Mouse (Mus musculus) stomach, embryonic 14.5 days (tissue): ENCODE measurements around the gene Gpr157. TPM values are rescaled to one million over a fixed set of nuclear protein-coding genes. Genes with fewer than 3 reads are reported as not detected.

ENCODE experiments used
- ATAC-seq: fragments of 200-750 bp; cut with Nextera tagmentation; 2 replicates; pipeline ENCODE4 v1.8.0; 2017; ENCODE audit warnings: low read depth, moderate TSS enrichment; ENCODE audit not compliant: insufficient number of reproducible peaks, insufficient read depth, low FRiP score
- H3K27ac ChIP-seq: fragments of 300-500 bp; sonication (generic); 2 replicates; pipeline ENCODE4 v1.5.1; 2014; ENCODE audit warnings: mild to moderate bottlenecking, low read length, moderate library complexity, mixed read lengths
- H3K27me3 ChIP-seq: fragments of 300-500 bp; sonication (generic); 2 replicates; pipeline ENCODE4 v1.6.1; 2014; ENCODE audit warnings: low read length, control low read depth, mixed read lengths; ENCODE audit not compliant: control insufficient read depth, insufficient read depth
- H3K36me3 ChIP-seq: fragments of 300-500 bp; sonication (generic); 2 replicates; pipeline ENCODE4 v1.6.1; 2014; ENCODE audit warnings: mild to moderate bottlenecking, control low read depth, low read length, moderate library complexity, mixed read lengths; ENCODE audit not compliant: control insufficient read depth, insufficient read depth
- H3K4me1 ChIP-seq: fragments of 300-500 bp; sonication (generic); 2 replicates; pipeline ENCODE4 v1.6.1; 2014; ENCODE audit warnings: low read length, control low read depth, mixed read lengths; ENCODE audit not compliant: control insufficient read depth, insufficient read depth
- H3K4me2 ChIP-seq: fragments of 300-500 bp; sonication (generic); replicated peaks from 2 replicates; pipeline ENCODE4 v1.6.1; 2014; ENCODE audit warnings: low read depth, low read length, control low read depth
- H3K4me3 ChIP-seq: fragments of 300-500 bp; sonication (generic); 2 replicates; pipeline ENCODE4 v1.5.1; 2014; ENCODE audit warnings: low read depth, low read length, control low read depth
- H3K9ac ChIP-seq: fragments of 300-500 bp; sonication (generic); replicated peaks from 2 replicates; pipeline ENCODE4 v1.6.1; 2014; ENCODE audit warnings: low read depth, mild to moderate bottlenecking, control low read depth, low read length, moderate library complexity, mixed read lengths
- H3K9me3 ChIP-seq: fragments of 300-500 bp; sonication (generic); 2 replicates; pipeline ENCODE4 v1.6.1; 2016; ENCODE audit warnings: low read depth, low read length, control low read depth; ENCODE audit not compliant: control insufficient read depth
- WGBS: fragments of 180-500 bp; shearing (Covaris S2); extraction: QIAGEN DNeasy Blood & Tissue Kit; methylation state at CpG from one replicate; pipeline ENCODE4 v1.1.7; 2014; 5-methylcytosine and 5-hydroxymethylcytosine counted together
- polyA plus RNA-seq: library from polyadenylated mRNA; unstranded; fragments of >200 nt; fragmentation: Nextera tagmentation; extraction: Ambion mirVana; gene quantifications from 2 replicates; pipeline ENCODE4 v1.2.1, GENCODE M21; 2014

Gpr157 gene
- polyA plus RNA-seq, 1 experiment from 2014 or later: 0.39 TPM

DNA sequence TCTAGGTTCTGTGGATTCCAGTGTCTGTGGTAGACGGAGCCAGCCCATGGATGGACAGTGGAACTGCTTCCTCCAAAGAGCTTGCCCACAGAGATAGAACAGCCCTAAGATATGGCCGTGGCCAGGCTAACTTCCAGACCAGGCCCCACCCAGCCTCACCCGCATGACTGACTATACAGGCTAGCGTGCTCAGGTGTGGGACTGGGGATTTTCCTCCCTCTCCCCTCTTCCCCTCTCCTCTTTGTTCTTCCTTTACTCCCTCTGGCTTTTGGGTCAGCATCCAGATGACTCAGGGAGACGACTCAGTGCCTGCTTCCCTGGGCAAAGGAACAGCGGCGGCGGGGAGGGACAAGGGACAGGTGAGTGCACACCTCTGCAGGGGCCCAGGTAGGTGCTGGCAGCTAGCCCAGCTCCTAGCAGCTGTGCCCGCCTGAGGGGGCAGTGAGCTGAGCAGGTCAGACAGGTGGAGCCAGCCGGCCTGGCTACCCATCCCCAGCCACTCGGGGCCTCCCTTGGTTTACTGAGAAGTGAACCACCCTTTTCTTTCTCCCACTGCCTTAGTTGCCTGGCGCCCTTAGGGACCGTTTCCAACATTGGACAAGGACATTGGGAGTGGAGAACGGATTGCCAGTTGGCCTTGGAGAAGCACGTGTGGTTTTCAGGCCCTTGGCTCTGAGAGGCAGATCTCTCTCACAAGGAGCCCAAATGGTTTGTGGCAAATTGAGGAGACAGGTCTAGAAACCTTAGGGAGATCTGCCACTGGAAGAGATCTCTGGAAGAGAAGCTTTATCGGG lies 25.5 kb upstream of the Gpr157 start:
- Histone ChIP-seq H3K27ac (peak overlapping the region; percentile 39; the same call in 1 of the 2 replicates), H3K9ac (no peak overlapping the region), H3K36me3 (no peaks in the 10 kb centered on the region), H3K4me2 (no peak overlapping the region), H3K9me3 (no peaks in the 10 kb centered on the region), H3K4me1 (peaks cover 18% of the 10 kb centered on the region), H3K4me3 (no peak overlapping the region), H3K27me3 (no peaks in the 10 kb centered on the region)
- ATAC-seq: peak; percentile 54; the same call in 1 of the 2 replicates
- 64% methylated on average over 16 of the region's 16 CpGs for WGBS

DNA sequence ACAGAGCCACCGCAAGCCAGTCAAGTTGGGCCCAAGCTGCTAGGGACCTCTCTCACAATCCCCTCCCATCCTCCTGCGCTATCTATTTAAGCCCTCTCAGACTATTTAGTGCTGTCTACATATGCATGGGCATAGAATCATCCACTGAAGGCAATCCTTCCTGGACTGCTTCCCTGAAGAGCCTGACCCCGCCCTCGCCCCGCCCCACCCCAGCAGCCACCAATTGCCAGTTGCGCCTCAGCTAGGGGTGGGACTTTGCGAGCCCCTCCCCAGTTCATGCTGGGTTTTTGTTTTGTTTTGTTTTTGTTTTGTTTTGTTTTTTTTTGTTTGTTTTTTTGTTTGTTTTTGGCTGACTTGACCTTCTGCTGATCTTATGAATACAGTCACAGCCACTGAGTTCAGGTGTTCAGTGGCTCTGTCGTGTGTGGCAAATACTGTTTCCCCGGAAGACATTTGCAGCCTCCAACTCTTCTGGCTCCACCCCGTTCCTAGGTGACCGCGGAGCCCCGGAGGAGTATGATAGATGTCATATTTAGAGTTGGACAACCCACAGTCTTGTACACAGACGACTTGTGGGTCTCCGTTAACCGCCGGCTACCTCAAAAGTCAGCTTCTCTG lies 20.4 kb upstream of the Gpr157 start:
- H3K4me2 ChIP-seq: no peak overlapping the region
- H3K9ac ChIP-seq: no peak overlapping the region
- 77% methylated on average over 17 of the region's 17 CpGs for WGBS
- H3K36me3 ChIP-seq: no peaks in the 10 kb centered on the region
- H3K27me3 ChIP-seq: no peaks in the 10 kb centered on the region
- H3K4me1 ChIP-seq: 0 out of 2 replicates have a peak, but pooled peaks cover 3% of the 10 kb centered on the region
- H3K27ac ChIP-seq: no peak overlapping the region
- H3K4me3 ChIP-seq: no peak overlapping the region
- H3K9me3 ChIP-seq: no peaks in the 10 kb centered on the region
- no peak for ATAC-seq

- ATAC-seq: no peak
- H3K4me3 ChIP-seq: no peak overlapping the region
- H3K9me3 ChIP-seq: no peaks in the 10 kb centered on the region
- WGBS: 72% methylated on average over 12 of the region's 12 CpGs
- H3K36me3 ChIP-seq: no peaks in the 10 kb centered on the region
- no peaks in the 10 kb centered on the region for H3K27me3 ChIP-seq
- H3K9ac ChIP-seq: no peak overlapping the region
- H3K27ac ChIP-seq: no peak overlapping the region
- no peak overlapping the region for H3K4me2 ChIP-seq
- no peaks in the 10 kb centered on the region for H3K4me1 ChIP-seq
These were observed 18.9 kb upstream of the Gpr157 start for GRCm38 (mm10) chr4:150068216-150068615.

- no peak for ATAC-seq
- Histone ChIP-seq H3K4me3 (no peak overlapping the region), H3K9ac (no peak overlapping the region), H3K9me3 (no peaks in the 10 kb centered on the region), H3K4me1 (no peaks in the 10 kb centered on the region), H3K4me2 (no peak overlapping the region), H3K36me3 (no peaks in the 10 kb centered on the region), H3K27ac (no peak overlapping the region), H3K27me3 (no peaks in the 10 kb centered on the region)
- 35% methylated on average over 8 of the region's 8 CpGs for WGBS
These were observed 17.0 kb upstream of the Gpr157 start for GRCm38 (mm10) chr4:150070136-150070535.

DNA sequence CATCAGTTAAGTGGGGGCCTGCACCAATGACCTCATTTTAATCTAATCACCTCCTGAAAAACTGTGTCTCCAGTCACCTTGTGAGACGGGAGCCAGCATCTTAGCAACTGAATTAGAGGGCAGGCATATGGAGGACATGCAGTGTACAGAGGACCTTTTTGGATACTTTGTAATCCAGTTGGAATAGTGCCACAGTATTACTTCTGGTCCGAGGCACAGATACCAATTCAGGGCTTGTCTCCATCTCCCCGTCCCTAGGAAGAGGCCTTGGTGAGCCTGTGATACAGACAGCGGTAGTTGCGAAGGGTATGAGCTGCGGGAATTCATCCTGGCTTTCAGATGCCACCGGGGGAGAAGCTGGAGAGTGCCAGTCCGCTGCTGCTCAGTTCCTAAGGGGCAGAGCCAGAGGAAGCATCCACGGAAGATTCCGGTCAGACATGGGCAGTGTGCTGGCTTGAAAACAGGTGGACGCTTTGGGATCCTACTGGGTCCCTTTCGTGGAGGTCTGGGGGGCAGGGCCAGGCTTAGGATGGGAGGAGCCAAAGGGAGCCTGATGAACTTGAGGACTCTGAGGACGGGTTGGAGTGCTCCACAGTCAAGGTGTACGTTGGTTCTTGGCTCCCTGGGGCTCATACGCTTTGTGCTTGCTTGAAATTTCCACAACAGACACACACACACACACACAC lies 14.6 kb upstream of the Gpr157 start:
- Histone ChIP-seq H3K4me2 (no peak overlapping the region), H3K36me3 (no peaks in the 10 kb centered on the region), H3K27me3 (no peaks in the 10 kb centered on the region), H3K4me1 (0 out of 2 replicates have a peak, but pooled peaks cover 6% of the 10 kb centered on the region), H3K9me3 (no peaks in the 10 kb centered on the region), H3K9ac (no peak overlapping the region), H3K4me3 (no peak overlapping the region), H3K27ac (no peak overlapping the region)
- no peak for ATAC-seq
- WGBS: 58% methylated on average over 15 of the region's 15 CpGs

- Histone ChIP-seq H3K36me3 (no peaks in the 10 kb centered on the region), H3K4me1 (0 out of 2 replicates have a peak, but pooled peaks cover 6% of the 10 kb centered on the region), H3K4me3 (no peak overlapping the region), H3K4me2 (no peak overlapping the region), H3K27me3 (no peaks in the 10 kb centered on the region), H3K27ac (no peak overlapping the region), H3K9ac (no peak overlapping the region), H3K9me3 (no peaks in the 10 kb centered on the region)
- ATAC-seq: no peak
- 19% methylated on average over 8 of the region's 8 CpGs for WGBS
These were observed 14.1 kb upstream of the Gpr157 start for GRCm38 (mm10) chr4:150073102-150073473.

GRCm38 (mm10) chr4:150075350-150075749 lies 11.8 kb upstream of the Gpr157 start:
- Histone ChIP-seq H3K4me3 (no peak overlapping the region), H3K27me3 (no peaks in the 10 kb centered on the region), H3K4me1 (0 out of 2 replicates have a peak, but pooled peaks cover 6% of the 10 kb centered on the region), H3K9ac (no peak overlapping the region), H3K36me3 (no peaks in the 10 kb centered on the region), H3K27ac (no peak overlapping the region), H3K4me2 (no peak overlapping the region), H3K9me3 (no peaks in the 10 kb centered on the region)
- no peak for ATAC-seq
- 74% methylated on average over 7 of the region's 7 CpGs for WGBS

DNA sequence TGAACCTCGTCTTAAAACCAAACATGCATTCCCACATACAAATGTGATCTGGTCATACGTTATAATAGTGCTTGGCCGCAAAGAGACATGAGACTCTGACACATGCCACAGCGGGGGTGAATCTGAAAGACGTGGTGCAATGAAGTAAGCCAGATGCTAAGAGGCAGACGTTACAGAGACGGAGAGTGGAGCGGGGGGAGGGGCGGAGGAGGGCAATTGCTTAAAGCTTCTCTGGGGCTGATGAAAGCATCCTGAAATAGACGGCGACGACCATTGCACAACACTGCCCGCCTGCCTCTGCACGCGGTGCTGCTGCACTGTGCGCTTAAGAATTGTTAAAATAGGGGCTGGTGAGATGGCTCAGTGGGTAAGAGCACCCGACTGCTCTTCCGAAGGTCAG lies 11.0 kb upstream of the Gpr157 start:
- 38% methylated on average over 18 of the region's 18 CpGs for WGBS
- H3K4me3 ChIP-seq: no peak overlapping the region
- no peak overlapping the region for H3K4me2 ChIP-seq
- ATAC-seq: no peak
- no peak overlapping the region for H3K9ac ChIP-seq
- H3K36me3 ChIP-seq: no peaks in the 10 kb centered on the region
- H3K4me1 ChIP-seq: 0 out of 2 replicates have a peak, but pooled peaks cover 6% of the 10 kb centered on the region
- H3K27me3 ChIP-seq: no peaks in the 10 kb centered on the region
- H3K27ac ChIP-seq: no peak overlapping the region
- H3K9me3 ChIP-seq: no peaks in the 10 kb centered on the region
